ENCODE assay signal across 8 mouse cellular contexts in genomic region chr1:59669962-59670630, GRCm38 (mm10). TPM values are rescaled to one million over a fixed set of nuclear protein-coding genes. Genes with fewer than 3 reads are reported as not detected.
A peak's percentile ranks its signal among the peaks of the same experiment; 100 is the strongest.
DNase-seq lines count a peak whose midpoint lies in the region; ATAC-seq and TF ChIP-seq lines count a peak whose summit lies in the region.

No protein-coding gene starts in this region.

- H3K27me3 ChIP-seq in CH12.LX (replicated peaks): no peaks in the 10 kb centered on the region
- no peaks in the 10 kb centered on the region for H3K27me3 ChIP-seq in embryonic facial prominence, embryonic 10.5 days (replicated peaks; ENCODE audit: low read depth, poor library complexity, severe bottlenecking)
- H3K27me3 ChIP-seq in heart, embryonic 11.5 days (ENCODE audit: control insufficient read depth, insufficient read depth, low read length): no peaks in the 10 kb centered on the region
- H3K27me3 ChIP-seq in kidney, embryonic 16.5 days (ENCODE audit: insufficient read depth, low read length): no peaks in the 10 kb centered on the region
- H3K27me3 ChIP-seq in lung, embryonic 14.5 days (ENCODE audit: insufficient read depth, low read length): no peaks in the 10 kb centered on the region

- peak overlapping the region; percentile 64 for H3K27ac ChIP-seq in CH12.LX (ENCODE audit: insufficient read depth, low read depth)
- peak overlapping the region; percentile 99 for H3K27ac ChIP-seq in embryonic facial prominence, embryonic 10.5 days (replicated peaks)
- peak overlapping the region; percentile 97 for H3K27ac ChIP-seq in heart, embryonic 11.5 days (ENCODE audit: low read depth, low read length)
- peak overlapping the region; percentile 94 for H3K27ac ChIP-seq in kidney, embryonic 16.5 days (ENCODE audit: low read length)
- H3K27ac ChIP-seq in lung, embryonic 14.5 days (ENCODE audit: low read depth): peak overlapping the region; percentile 97

- H3K36me3 ChIP-seq in CH12.LX (replicated peaks in 1 of 2; ENCODE audit: control insufficient read depth in 1 of 2, insufficient read depth in 1 of 2, low read length in 1 of 2): peaks cover 2 to 23% of the 10 kb centered on the region in 2 experiments
- H3K36me3 ChIP-seq in embryonic facial prominence, embryonic 10.5 days (replicated peaks): peaks cover 21% of the 10 kb centered on the region
- H3K36me3 ChIP-seq in heart, embryonic 11.5 days (ENCODE audit: control insufficient read depth, insufficient read depth, low read length): no peaks in the 10 kb centered on the region
- H3K36me3 ChIP-seq in kidney, embryonic 16.5 days (ENCODE audit: insufficient read depth, low read length): no peaks in the 10 kb centered on the region
- H3K36me3 ChIP-seq in lung, embryonic 14.5 days (ENCODE audit: insufficient read depth): 0 out of 2 replicates have a peak, but pooled peaks cover 4% of the 10 kb centered on the region

- dilution Hi-C loops in CH12.LX (cut with MboI; ENCODE audit: extremely low pct_ligation_motif_present, extremely low pct_unique_long_range_greater_than_20kb, low sequenced_read_pairs): no loop called here

- peaks cover 67% of the 10 kb centered on the region for H3K79me2 ChIP-seq in CH12.LX (replicated peaks; ENCODE audit: control insufficient read depth, extremely low read depth, insufficient read depth, poor library complexity, severe bottlenecking)

- peak overlapping the region; percentile 87 to 97 (median 89) for H3K4me3 ChIP-seq in CH12.LX (replicated peaks in 1 of 3; ENCODE audit: low read depth in 2 of 3, low read length in 2 of 3, poor library complexity in 1 of 3)
- peak overlapping the region; percentile 95 for H3K4me3 ChIP-seq in embryonic facial prominence, embryonic 10.5 days
- peak overlapping the region; percentile 100 for H3K4me3 ChIP-seq in heart, embryonic 11.5 days (ENCODE audit: low read depth, low read length)
- peak overlapping the region; percentile 89 for H3K4me3 ChIP-seq in kidney, embryonic 16.5 days (ENCODE audit: low read length)
- H3K4me3 ChIP-seq in lung, embryonic 14.5 days (ENCODE audit: low read depth, low read length): peak overlapping the region; percentile 92

- in situ Hi-C loops in CH12.LX (cut with MboI; ENCODE audit: low pct_ligation_motif_present, low pct_unique_long_range_greater_than_20kb, low sequenced_read_pairs): no loop called here

- TF ChIP-seq CTCF in CH12.LX (conservative IDR thresholded peaks at IDR 0.05 in 1 of 2, IDR thresholded peaks at IDR 0.05 in 1 of 2; ENCODE audit: low read depth in 2 of 2, low read length in 2 of 2): no peak
- TF ChIP-seq CTCF in lung, embryonic 14.5 days (IDR thresholded peaks at IDR 0.05; ENCODE audit: low read depth): no peak

- peaks cover 6 to 46% of the 10 kb centered on the region in 2 experiments; a peak in 3 of 4 replicates for H3K4me1 ChIP-seq in CH12.LX (ENCODE audit: control insufficient read depth in 1 of 2, insufficient read depth in 2 of 2)
- peaks cover 19% of the 10 kb centered on the region for H3K4me1 ChIP-seq in embryonic facial prominence, embryonic 10.5 days
- H3K4me1 ChIP-seq in heart, embryonic 11.5 days (ENCODE audit: control insufficient read depth, insufficient read depth, low read length): 0 out of 2 replicates have a peak, but pooled peaks cover 2% of the 10 kb centered on the region
- peaks cover 17% of the 10 kb centered on the region for H3K4me1 ChIP-seq in kidney, embryonic 16.5 days (ENCODE audit: insufficient read depth, low read length)
- H3K4me1 ChIP-seq in lung, embryonic 14.5 days (ENCODE audit: insufficient read depth): no peaks in the 10 kb centered on the region

- no peak for TF ChIP-seq POLR2A in CH12.LX (IDR thresholded peaks at IDR 0.05; ENCODE audit: low read depth, low read length)

- under 1% methylated on average over 54 of the region's 54 CpGs for WGBS in embryonic facial prominence, embryonic 10.5 days
- WGBS in heart, embryonic 11.5 days (ENCODE audit: insufficient replicate concordance): under 1% methylated on average over 41 of the region's 54 CpGs
- WGBS in kidney, embryonic 16.5 days: under 1% methylated on average over 46 of the region's 54 CpGs
- WGBS in lung, embryonic 14.5 days: under 1% methylated on average over 51 of the region's 54 CpGs

- H3K9ac ChIP-seq in CH12.LX (ENCODE audit: insufficient read depth, low read depth): peak overlapping the region; percentile 95
- peak overlapping the region; percentile 98 for H3K9ac ChIP-seq in heart, embryonic 11.5 days (ENCODE audit: low read depth, low read length)
- peak overlapping the region; percentile 98 for H3K9ac ChIP-seq in kidney, embryonic 16.5 days (replicated peaks; ENCODE audit: low read length)
- H3K9ac ChIP-seq in lung, embryonic 14.5 days: peak overlapping the region; percentile 98

- peak; percentile 65 for ATAC-seq in heart, embryonic 11.5 days (replicated peaks; ENCODE audit: insufficient number of reproducible peaks, low FRiP score, low TSS enrichment)
- peak; percentile 43 for ATAC-seq in kidney, embryonic 16.5 days (ENCODE audit: low FRiP score, low TSS enrichment)
- ATAC-seq in lung, embryonic 14.5 days (ENCODE audit: insufficient read depth): peak; percentile 68
- ATAC-seq in neutrophil, adult 5-6 weeks (ENCODE audit: extremely low read depth, insufficient number of reproducible peaks, low FRiP score, poor library complexity, severe bottlenecking): peak; percentile 27; the same call in 1 of the 2 replicates

- no peak for TF ChIP-seq EP300 in CH12.LX (IDR thresholded peaks at IDR 0.05; ENCODE audit: low read length)

- peak; percentile 56 for DNase-seq in CH12.LX (ENCODE audit: extremely low read depth)
- peak; percentile 70 to 87 for DNase-seq in adrenal gland, adult (ENCODE audit: inconsistent age in 2 of 2, low spot score in 1 of 2)
- peak; percentile 68 for DNase-seq in embryonic facial prominence, embryonic 10.5 days (ENCODE audit: low spot score)
- peak; percentile 44 for DNase-seq in lung, embryonic 14.5 days
- DNase-seq in urinary bladder, postnatal 4 days (ENCODE audit: low spot score in 2 of 2): peak; percentile 23 to 59

- no peaks in the 10 kb centered on the region for H3K9me3 ChIP-seq in CH12.LX (replicated peaks; ENCODE audit: low read length)
- no peaks in the 10 kb centered on the region for H3K9me3 ChIP-seq in embryonic facial prominence, embryonic 10.5 days
- H3K9me3 ChIP-seq in heart, embryonic 11.5 days (replicated peaks; ENCODE audit: control insufficient read depth, low read length): no peaks in the 10 kb centered on the region
- no peaks in the 10 kb centered on the region for H3K9me3 ChIP-seq in kidney, embryonic 16.5 days (ENCODE audit: low read length)
- H3K9me3 ChIP-seq in lung, embryonic 14.5 days (ENCODE audit: low read depth, low read length): no peaks in the 10 kb centered on the region

- no peak for TF ChIP-seq RAD21 in CH12.LX (IDR thresholded peaks at IDR 0.05; ENCODE audit: low read depth, low read length)

- peak overlapping the region; percentile 71 for H3K4me2 ChIP-seq in CH12.LX (ENCODE audit: insufficient read depth, low read depth, poor library complexity, severe bottlenecking)
- peak overlapping the region; percentile 67 for H3K4me2 ChIP-seq in heart, embryonic 11.5 days
- peak overlapping the region; percentile 68 for H3K4me2 ChIP-seq in kidney, embryonic 16.5 days (replicated peaks; ENCODE audit: low read depth, low read length)
- H3K4me2 ChIP-seq in lung, embryonic 14.5 days: peak overlapping the region; percentile 85

TF ChIP-seq in CH12.LX, 34 proteins besides CTCF, POLR2A, EP300 and RAD21 (continues in another document):
- TF ChIP-seq ZNF384 (IDR thresholded peaks at IDR 0.05; ENCODE audit: low read depth, low read length): peak; percentile 90
- TF ChIP-seq MXI1 (IDR thresholded peaks at IDR 0.05; ENCODE audit: low read depth, low read length): 0 out of 2 replicates have a peak, but pooled peaks have one; percentile 19
- peak; percentile 14; the same call in 1 of the 2 replicates for TF ChIP-seq MEF2A (IDR thresholded peaks at IDR 0.05; ENCODE audit: borderline replicate concordance, low read depth, low read length)
- no peak for TF ChIP-seq TBP (conservative IDR thresholded peaks at IDR 0.05; ENCODE audit: low read depth, low read length)
- no peak for TF ChIP-seq USF1 (IDR thresholded peaks at IDR 0.05; ENCODE audit: low read depth, low read length)
- no peak for TF ChIP-seq JUN (IDR thresholded peaks at IDR 0.05; ENCODE audit: insufficient read depth, low read depth, low read length)
- no peak for TF ChIP-seq TCF12 (IDR thresholded peaks at IDR 0.05; ENCODE audit: low read depth, low read length)
- no peak for TF ChIP-seq GABPA (IDR thresholded peaks at IDR 0.05; ENCODE audit: insufficient replicate concordance, low read depth, low read length)
- TF ChIP-seq POLR2AphosphoS2 (IDR thresholded peaks at IDR 0.05; ENCODE audit: low read depth, low read length): no peak
- no peak for TF ChIP-seq ZC3H11A (IDR thresholded peaks at IDR 0.05; ENCODE audit: low read depth, low read length)
- no peak for TF ChIP-seq BHLHE40 (IDR thresholded peaks at IDR 0.05; ENCODE audit: low read depth, low read length)
- TF ChIP-seq ZKSCAN1 (IDR thresholded peaks at IDR 0.05; ENCODE audit: borderline replicate concordance, low read depth, low read length): no peak
- TF ChIP-seq ELF1 (IDR thresholded peaks at IDR 0.05; ENCODE audit: low read depth, low read length): peak; percentile 24; the same call in 1 of the 2 replicates
- 0 out of 2 replicates have a peak, but pooled peaks have one; percentile 25 for TF ChIP-seq KAT2A (IDR thresholded peaks at IDR 0.05; ENCODE audit: insufficient replicate concordance, low read length)

RNA-seq across cellular contexts. Expression of gene Sumo1, which starts 0.5 kb away (rescaled TPM):
- total RNA-seq in CH12.LX (2012; rRNA removed): 122 and 154 TPM in 2 replicates
- total RNA-seq in CH12.LX (2014; rRNA removed): 505 and 559 TPM in 2 replicates
- 296 and 297 TPM in 2 replicates for polyA plus RNA-seq in CH12.LX (2012; ENCODE audit: insufficient read length, low read depth)
- polyA plus RNA-seq in embryonic facial prominence, embryonic 10.5 days (2016; fragmentation: Nextera tagmentation; extraction: Ambion mirVana): 564 and 568 TPM in 2 replicates
- polyA plus RNA-seq in heart, embryonic 11.5 days (2014; fragmentation: Nextera tagmentation; extraction: Ambion mirVana): 288 and 300 TPM in 2 replicates
- polyA plus RNA-seq in kidney, embryonic 16.5 days (2015; fragmentation: Nextera tagmentation; extraction: Ambion mirVana): 370 and 375 TPM in 2 replicates
- 412 and 431 TPM in 2 replicates for polyA plus RNA-seq in lung, embryonic 14.5 days (2014; fragmentation: Nextera tagmentation; extraction: Ambion mirVana)
- total RNA-seq in neutrophil, adult 5-6 weeks (2017): 108 TPM in 2 replicates

RNA-seq across cellular contexts. Expression of gene Nop58, which starts 14.7 kb away (rescaled TPM):
- total RNA-seq in CH12.LX (2012; rRNA removed) (297 and 438 TPM in 2 replicates), CH12.LX (2014; rRNA removed) (523 and 600 TPM in 2 replicates)
- polyA plus RNA-seq in CH12.LX (2012; ENCODE audit: insufficient read length, low read depth): 749 and 752 TPM in 2 replicates
- polyA plus RNA-seq in embryonic facial prominence, embryonic 10.5 days (2016; fragmentation: Nextera tagmentation; extraction: Ambion mirVana): 317 and 319 TPM in 2 replicates
- polyA plus RNA-seq in heart, embryonic 11.5 days (2014; fragmentation: Nextera tagmentation; extraction: Ambion mirVana): 184 and 190 TPM in 2 replicates
- 235 and 246 TPM in 2 replicates for polyA plus RNA-seq in kidney, embryonic 16.5 days (2015; fragmentation: Nextera tagmentation; extraction: Ambion mirVana)
- 272 and 284 TPM in 2 replicates for polyA plus RNA-seq in lung, embryonic 14.5 days (2014; fragmentation: Nextera tagmentation; extraction: Ambion mirVana)
- 162 and 170 TPM in 2 replicates for total RNA-seq in neutrophil, adult 5-6 weeks (2017)

Comparison
In these comparisons a context has a peak if more than half of its experiments do, and no peak if none do; other contexts are left out.
1. Peak in every context shown above with its lines: DNase-seq, ATAC-seq, H3K4me3 ChIP-seq and H3K27ac ChIP-seq.